Mouse (Mus musculus): Measurements from ENCODE around the gene Sel1l3.
A peak's percentile ranks its signal among the peaks of the same experiment; 100 is the strongest.

Gene Sel1l3

GRCm38 (mm10) chr5:53213711-53214352 lies at the start of gene Sel1l3:
Sel1l3 (minus strand) TSS chr5:53213927.
- peak; percentile 84 to 86 for DNase-seq

GRCm38 (mm10) chr5:53261999-53262398 lies 48.3 kb upstream of the Sel1l3 start:
- no peak for DNase-seq

- peak in 1 of 2 experiments; percentile 29 for DNase-seq
Observed at GRCm38 (mm10) chr5:53259894-53260293, 46.2 kb upstream of the Sel1l3 start.

- peak; percentile 41 to 52 for DNase-seq
Observed at GRCm38 (mm10) chr5:53258038-53258786, 44.5 kb upstream of the Sel1l3 start.

GRCm38 (mm10) chr5:53254821-53255220 lies 41.1 kb upstream of the Sel1l3 start:
- DNase-seq, result peak; percentile 70 to 74

- no peak for DNase-seq
Observed at GRCm38 (mm10) chr5:53254154-53254553, 40.4 kb upstream of the Sel1l3 start.

GRCm38 (mm10) chr5:53249431-53250061 lies 35.8 kb upstream of the Sel1l3 start:
- peak; percentile 49 to 66 for DNase-seq

GRCm38 (mm10) chr5:53248499-53248898 lies 34.8 kb upstream of the Sel1l3 start:
- no peak for DNase-seq

GRCm38 (mm10) chr5:53243933-53244332 lies 30.2 kb upstream of the Sel1l3 start:
- peak; percentile 44 to 54 for DNase-seq

GRCm38 (mm10) chr5:53242865-53243499 lies 29.3 kb upstream of the Sel1l3 start:
- DNase-seq, result no peak

- no peak for DNase-seq
Observed at GRCm38 (mm10) chr5:53241963-53242362, 28.2 kb upstream of the Sel1l3 start.

- no peak for DNase-seq
Observed at GRCm38 (mm10) chr5:53241109-53241508, 27.4 kb upstream of the Sel1l3 start.

- no peak for DNase-seq
Observed at GRCm38 (mm10) chr5:53239831-53240440, 26.2 kb upstream of the Sel1l3 start.

- no peak for DNase-seq
Observed at GRCm38 (mm10) chr5:53239189-53239588, 25.5 kb upstream of the Sel1l3 start.

GRCm38 (mm10) chr5:53238761-53239160 lies 25.0 kb upstream of the Sel1l3 start:
- DNase-seq, result peak in 1 of 2 experiments; percentile 24

- DNase-seq, result peak in 1 of 2 experiments; percentile 21
Observed at GRCm38 (mm10) chr5:53236749-53237148, 23.0 kb upstream of the Sel1l3 start.

GRCm38 (mm10) chr5:53236136-53236535 lies 22.4 kb upstream of the Sel1l3 start:
- DNase-seq, result peak in 1 of 2 experiments; percentile 22

GRCm38 (mm10) chr5:53235551-53235950 lies 21.8 kb upstream of the Sel1l3 start:
- DNase-seq, result peak in 1 of 2 experiments; percentile 36

GRCm38 (mm10) chr5:53230560-53230959 lies 16.8 kb upstream of the Sel1l3 start:
- DNase-seq, result no peak

- no peak for DNase-seq
Observed at GRCm38 (mm10) chr5:53225434-53225833, 11.7 kb upstream of the Sel1l3 start.

- DNase-seq, result peak; percentile 54 to 56
Observed at GRCm38 (mm10) chr5:53214801-53215200, 1.1 kb upstream of the Sel1l3 start.

- peak in 1 of 2 experiments; percentile 32 for DNase-seq
Observed at GRCm38 (mm10) chr5:53214362-53214761, 635 bp upstream of the Sel1l3 start.

All from cerebellum, postnatal 10 days (tissue).